Mouse (Mus musculus) forebrain, postnatal 0 days (tissue): ENCODE measurements at regions not wholly inside any gene's neighbourhood (a gene's known extent, or its start where the extent isn't known, plus 50 kb on each side); places are given as distances from the start of the nearest gene placed in this dataset.
A peak's percentile ranks its signal among the peaks of the same experiment; 100 is the strongest.
"Not testable (repeated sequence)": the region's sequence is repeated elsewhere in the genome, so short reads cannot be mapped to it uniquely, and the experiment has no call there.

ENCODE experiments used
- ATAC-seq: fragments of 200-750 bp; cut with Nextera tagmentation; 2 replicates; pipeline ENCODE4 v1.8.0; 2017; ENCODE audit warnings: mild to moderate bottlenecking, moderate library complexity
- DNase-seq: peaks from one replicate; pipeline ENCODE4 v3.0.0-alpha.2; 2015
- H3K27ac ChIP-seq: fragments of 300-500 bp; sonication (generic); 2 replicates; pipeline ENCODE4 v1.5.1; 2014; ENCODE audit warnings: low read depth, mild to moderate bottlenecking, antibody characterized with exemption, low read length, moderate library complexity, mixed read lengths
- H3K27me3 ChIP-seq: fragments of 300-500 bp; sonication (generic); 2 replicates; pipeline ENCODE4 v1.6.1; 2014; ENCODE audit warnings: mild to moderate bottlenecking, low read length, mixed read lengths; ENCODE audit not compliant: insufficient read depth
- H3K36me3 ChIP-seq: fragments of 300-500 bp; sonication (generic); 2 replicates; pipeline ENCODE4 v1.6.1; 2014; ENCODE audit warnings: mild to moderate bottlenecking, moderate library complexity; ENCODE audit not compliant: insufficient read depth
- H3K4me1 ChIP-seq: fragments of 300-500 bp; sonication (generic); 2 replicates; pipeline ENCODE4 v1.6.1; 2014; ENCODE audit warnings: antibody characterized with exemption; ENCODE audit not compliant: insufficient read depth
- H3K4me2 ChIP-seq: fragments of 300-500 bp; sonication (generic); 2 replicates; pipeline ENCODE4 v1.6.1; 2014; ENCODE audit warnings: low read depth, mild to moderate bottlenecking, moderate library complexity
- H3K4me3 ChIP-seq: fragments of 300-500 bp; sonication (generic); 2 replicates; pipeline ENCODE4 v1.5.1; 2014; ENCODE audit warnings: low read depth, low read length, mixed read lengths
- H3K9ac ChIP-seq: fragments of 300-500 bp; sonication (generic); 2 replicates; pipeline ENCODE4 v1.6.1; 2014; ENCODE audit warnings: mild to moderate bottlenecking
- H3K9me3 ChIP-seq: fragments of 300-500 bp; sonication (generic); 2 replicates; pipeline ENCODE4 v1.6.1; 2016; ENCODE audit warnings: low read length
- CTCF ChIP-seq: sonication (generic); IDR thresholded peaks from 2 replicates; pipeline ENCODE4 v1.5.1; 2016; ENCODE audit warnings: antibody characterized with exemption, control low read depth, low read depth
- WGBS: fragments of 180-500 bp; shearing (Covaris S2); extraction: QIAGEN DNeasy Blood & Tissue Kit; methylation state at CpG from one replicate; pipeline ENCODE4 v1.1.7; 2014; 5-methylcytosine and 5-hydroxymethylcytosine counted together

- peak overlapping the region; percentile 81 for H3K4me2 ChIP-seq
- H3K27ac ChIP-seq = 0 out of 2 replicates have a peak overlapping the region, but pooled peaks have one; percentile 40
- DNase-seq (peak; percentile 58), ATAC-seq (peak; percentile 52)
- no peaks in the 10 kb centered on the region for H3K4me1 ChIP-seq
- no peaks in the 10 kb centered on the region for H3K27me3 ChIP-seq
- H3K36me3 ChIP-seq = no peaks in the 10 kb centered on the region
- no peak for TF ChIP-seq CTCF
- peak overlapping the region; percentile 40 for H3K4me3 ChIP-seq
- H3K9ac ChIP-seq = peak overlapping the region; percentile 60
- H3K9me3 ChIP-seq = no peaks in the 10 kb centered on the region
- WGBS = 6% methylated on average over 25 of the region's 25 CpGs
These were observed 261.1 kb upstream of the Nr5a2 start for GRCm38 (mm10) chr1:137221087-137222057.

GRCm38 (mm10) chr1:137220226-137220625, 260.0 kb upstream of the Nr5a2 start:
- DNase-seq (no peak), ATAC-seq (no peak)
- no peaks in the 10 kb centered on the region for H3K4me1 ChIP-seq
- WGBS = 35% methylated on average over 6 of the region's 6 CpGs
- H3K27ac ChIP-seq = no peak overlapping the region
- H3K4me2 ChIP-seq = no peak overlapping the region
- no peak for TF ChIP-seq CTCF
- no peaks in the 10 kb centered on the region for H3K36me3 ChIP-seq
- H3K9ac ChIP-seq = no peak overlapping the region
- no peak overlapping the region for H3K4me3 ChIP-seq
- H3K27me3 ChIP-seq = no peaks in the 10 kb centered on the region
- H3K9me3 ChIP-seq = no peaks in the 10 kb centered on the region

- Histone ChIP-seq H3K27ac (no peak overlapping the region), H3K4me2 (no peak overlapping the region), H3K27me3 (no peaks in the 10 kb centered on the region), H3K4me1 (no peaks in the 10 kb centered on the region), H3K9me3 (no peaks in the 10 kb centered on the region), H3K36me3 (no peaks in the 10 kb centered on the region), H3K9ac (no peak overlapping the region), H3K4me3 (no peak overlapping the region)
- DNase-seq (no peak), ATAC-seq (no peak)
- WGBS = 86% methylated on average over 11 of the region's 11 CpGs
- TF ChIP-seq CTCF = no peak
These were observed 258.4 kb upstream of the Nr5a2 start for GRCm38 (mm10) chr1:137218611-137219010.

- Histone ChIP-seq H3K9me3 (no peaks in the 10 kb centered on the region), H3K4me3 (no peak overlapping the region), H3K4me1 (no peaks in the 10 kb centered on the region), H3K27me3 (no peaks in the 10 kb centered on the region), H3K4me2 (no peak overlapping the region), H3K36me3 (no peaks in the 10 kb centered on the region), H3K27ac (no peak overlapping the region), H3K9ac (no peak overlapping the region)
- no peak for DNase-seq
- TF ChIP-seq CTCF = peak; percentile 29; the same call in 1 of the 2 replicates
- ATAC-seq = no peak
- whole genome bisulfite sequencing = 73% methylated on average over 4 of the region's 4 CpGs
These were observed 257.8 kb upstream of the Nr5a2 start for GRCm38 (mm10) chr1:137218096-137218495.

- Histone ChIP-seq H3K4me1 (no peaks in the 10 kb centered on the region), H3K27me3 (no peaks in the 10 kb centered on the region), H3K36me3 (no peaks in the 10 kb centered on the region), H3K9ac (no peak overlapping the region), H3K27ac (no peak overlapping the region), H3K4me3 (no peak overlapping the region), H3K4me2 (no peak overlapping the region), H3K9me3 (no peaks in the 10 kb centered on the region)
- WGBS = 97% methylated on average over 5 of the region's 5 CpGs
- ATAC-seq = no peak
- no peak for TF ChIP-seq CTCF
- no peak for DNase-seq
These were observed 257.0 kb upstream of the Nr5a2 start for GRCm38 (mm10) chr1:137217206-137217605.

- not testable (repeated sequence) for H3K4me1 ChIP-seq, H3K27ac ChIP-seq, H3K27me3 ChIP-seq, H3K9me3 ChIP-seq, H3K4me2 ChIP-seq, DNase-seq, H3K36me3 ChIP-seq, H3K9ac ChIP-seq, H3K4me3 ChIP-seq, ATAC-seq
- 82% methylated on average over 1 of the region's 1 CpGs for WGBS
These were observed 254.1 kb upstream of the Nr5a2 start for GRCm38 (mm10) chr1:137214328-137214727.

- TF ChIP-seq CTCF = no peak
- H3K9ac ChIP-seq = no peak overlapping the region
These were observed 253.5 kb upstream of the Nr5a2 start for GRCm38 (mm10) chr1:137213717-137214116.

More at GRCm38 (mm10) chr1:137213717-137214116, 253.5 kb upstream of the Nr5a2 start:
- H3K9me3 ChIP-seq = no peaks in the 10 kb centered on the region
- H3K36me3 ChIP-seq = no peaks in the 10 kb centered on the region
- no peaks in the 10 kb centered on the region for H3K27me3 ChIP-seq
- no peak overlapping the region for H3K27ac ChIP-seq
- ATAC-seq = no peak
- 87% methylated on average over 5 of the region's 5 CpGs for WGBS
- no peaks in the 10 kb centered on the region for H3K4me1 ChIP-seq
- H3K4me2 ChIP-seq = no peak overlapping the region
- no peak for DNase-seq
- H3K4me3 ChIP-seq = no peak overlapping the region
